Mouse (Mus musculus) forebrain, embryonic 16.5 days (tissue): Measurements from ENCODE around the gene Diras2. TPM values are rescaled to one million over a fixed set of nuclear protein-coding genes. Genes with fewer than 3 reads are reported as not detected.

Experiments used
- ATAC-seq: fragments of 200-750 bp; cut with Nextera tagmentation; 2 replicates; pipeline ENCODE4 v1.8.0; 2017; ENCODE audit warnings: mild to moderate bottlenecking, moderate library complexity
- H3K27ac ChIP-seq: fragments of 300-500 bp; sonication (generic); 2 replicates; pipeline ENCODE4 v1.5.1; 2014; ENCODE audit warnings: low read length, control low read depth
- H3K27me3 ChIP-seq: fragments of 300-500 bp; sonication (generic); replicated peaks from 2 replicates; pipeline ENCODE4 v1.6.1; 2014; ENCODE audit warnings: low read length; ENCODE audit not compliant: control insufficient read depth, insufficient read depth
- H3K36me3 ChIP-seq: fragments of 300-500 bp; sonication (generic); 2 replicates; pipeline ENCODE4 v1.6.1; 2014; ENCODE audit not compliant: control insufficient read depth, insufficient read depth
- H3K4me1 ChIP-seq: fragments of 300-500 bp; sonication (generic); replicated peaks from 2 replicates; pipeline ENCODE4 v1.6.1; 2014; ENCODE audit warnings: low read length; ENCODE audit not compliant: control insufficient read depth, insufficient read depth
- H3K4me2 ChIP-seq: fragments of 300-500 bp; sonication (generic); 2 replicates; pipeline ENCODE4 v1.6.1; 2014; ENCODE audit warnings: mild to moderate bottlenecking, low read length, control low read depth
- H3K4me3 ChIP-seq: fragments of 300-500 bp; sonication (generic); replicated peaks from 2 replicates; pipeline ENCODE4 v1.5.1; 2014; ENCODE audit warnings: mild to moderate bottlenecking, low read length, control low read depth
- H3K9ac ChIP-seq: fragments of 300-500 bp; sonication (generic); replicated peaks from 2 replicates; pipeline ENCODE4 v1.6.1; 2014; ENCODE audit warnings: low read depth, low read length, control low read depth
- H3K9me3 ChIP-seq: fragments of 300-500 bp; sonication (generic); 2 replicates; pipeline ENCODE4 v1.6.1; 2016; ENCODE audit warnings: low read length; ENCODE audit not compliant: control insufficient read depth
- WGBS: fragments of 180-500 bp; shearing (Covaris S2); extraction: QIAGEN DNeasy Blood & Tissue Kit; methylation state at CpG from one replicate; pipeline ENCODE4 v1.1.7; 2014; 5-methylcytosine and 5-hydroxymethylcytosine counted together
- polyA plus RNA-seq: library from polyadenylated mRNA; unstranded; fragments of >200 nt; fragmentation: Nextera tagmentation; extraction: Ambion mirVana; gene quantifications from 2 replicates; pipeline ENCODE4 v1.2.1, GENCODE M21; 2015

Diras2 gene
- polyA plus RNA-seq, 1 experiment from 2014 or later: 4.3 TPM

DNA sequence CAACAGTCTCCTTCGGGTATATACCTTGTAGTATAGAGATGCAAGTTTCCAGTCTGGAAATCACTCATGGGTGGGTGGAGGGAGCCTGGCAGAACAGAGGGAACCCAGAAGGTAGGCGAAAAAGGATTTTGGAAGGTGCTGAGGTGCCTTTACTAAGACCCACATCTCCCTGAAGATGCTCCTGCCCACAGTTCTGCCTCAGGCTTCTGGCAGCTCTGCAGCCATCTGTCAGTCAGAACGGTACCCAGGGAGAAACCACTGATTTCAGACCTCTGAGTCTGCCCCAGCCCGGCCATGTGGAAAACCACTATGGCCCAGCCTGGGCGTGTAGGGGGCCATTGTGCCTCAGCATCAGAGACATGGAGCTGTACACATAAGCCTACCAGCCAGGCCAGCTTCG is 8.4 kb upstream of the Diras2 start:
- Histone ChIP-seq H3K9me3 (no peaks in the 10 kb centered on the region), H3K27me3 (no peaks in the 10 kb centered on the region), H3K4me3 (no peak overlapping the region), H3K27ac (no peak overlapping the region), H3K9ac (no peak overlapping the region), H3K4me1 (no peaks in the 10 kb centered on the region), H3K4me2 (no peak overlapping the region), H3K36me3 (no peaks in the 10 kb centered on the region)
- 82% methylated on average over 6 of the region's 6 CpGs for WGBS
- ATAC-seq: no peak

DNA sequence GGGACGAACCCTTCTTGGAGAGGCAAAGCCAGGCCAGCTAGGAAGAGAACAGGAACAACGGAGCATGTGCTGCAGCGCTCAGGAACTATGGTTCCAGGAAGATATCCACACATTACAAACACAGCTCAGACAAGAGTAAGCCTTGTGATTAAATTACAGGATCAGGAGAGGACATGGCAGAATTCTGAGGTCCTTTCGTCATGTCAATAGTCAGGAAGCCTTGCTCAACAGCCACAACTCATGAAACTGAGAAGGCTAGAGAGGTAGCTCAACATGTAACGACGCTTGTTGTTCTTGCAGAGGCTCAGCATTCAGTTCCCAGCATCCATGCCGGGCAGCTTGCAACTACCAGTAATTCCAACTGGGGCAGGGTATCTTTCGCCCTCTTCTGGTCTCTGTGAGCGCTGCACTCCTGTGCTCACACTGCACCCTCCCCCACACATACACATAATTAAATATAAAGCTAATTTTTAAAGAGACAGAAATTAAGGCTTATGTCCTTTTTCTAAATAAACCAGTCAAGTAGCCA is 7.6 kb upstream of the Diras2 start:
- H3K4me1 ChIP-seq: no peaks in the 10 kb centered on the region
- H3K27me3 ChIP-seq: no peaks in the 10 kb centered on the region
- H3K4me3 ChIP-seq: no peak overlapping the region
- H3K36me3 ChIP-seq: no peaks in the 10 kb centered on the region
- H3K9ac ChIP-seq: no peak overlapping the region
- H3K27ac ChIP-seq: no peak overlapping the region
- no peaks in the 10 kb centered on the region for H3K9me3 ChIP-seq
- no peak for ATAC-seq
- no peak overlapping the region for H3K4me2 ChIP-seq
- 96% methylated on average over 9 of the region's 9 CpGs for WGBS

DNA sequence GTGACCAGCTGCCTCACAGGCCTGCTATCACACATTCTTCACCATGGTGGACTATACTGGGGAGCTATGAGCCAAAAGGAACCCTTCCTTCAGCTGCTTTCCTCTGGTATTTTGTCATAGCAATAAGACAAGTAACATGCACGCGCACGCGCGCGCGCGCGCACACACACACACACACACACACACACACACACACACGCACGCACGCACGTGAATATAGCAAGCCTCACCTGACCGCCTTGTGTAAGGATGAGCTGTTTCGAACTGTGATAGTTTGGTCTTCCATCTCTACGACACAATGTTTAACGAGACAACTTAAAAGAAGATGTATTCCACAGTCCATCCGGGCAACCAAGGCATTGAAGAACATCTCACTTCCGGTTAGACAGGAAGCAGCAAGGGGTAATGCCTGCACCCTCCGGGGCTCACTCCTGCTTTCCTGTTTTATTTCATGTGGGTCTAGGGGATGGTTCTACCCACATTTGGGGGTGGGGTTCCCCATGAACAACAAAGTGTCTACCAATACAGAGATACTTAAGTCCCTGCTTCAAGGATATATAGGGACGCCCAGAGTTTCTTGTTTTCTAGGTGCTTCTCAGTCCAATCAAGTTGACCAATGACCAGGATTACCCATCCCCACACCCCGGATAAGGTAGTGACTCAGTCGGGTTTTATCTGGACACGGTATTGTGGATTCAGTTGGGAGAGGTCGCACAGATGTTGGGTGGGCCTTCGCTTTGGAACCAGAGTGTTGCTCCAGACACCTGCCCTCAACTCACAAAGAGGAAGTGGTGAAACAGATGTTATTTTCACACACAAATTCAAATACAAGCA is 6.9 kb upstream of the Diras2 start:
- no peak for ATAC-seq
- no peak overlapping the region for H3K27ac ChIP-seq
- no peak overlapping the region for H3K4me2 ChIP-seq
- 95% methylated on average over 26 of the region's 26 CpGs for WGBS
- no peak overlapping the region for H3K4me3 ChIP-seq
- H3K4me1 ChIP-seq: no peaks in the 10 kb centered on the region
- no peaks in the 10 kb centered on the region for H3K27me3 ChIP-seq
- no peaks in the 10 kb centered on the region for H3K9me3 ChIP-seq
- H3K9ac ChIP-seq: no peak overlapping the region
- no peaks in the 10 kb centered on the region for H3K36me3 ChIP-seq

DNA sequence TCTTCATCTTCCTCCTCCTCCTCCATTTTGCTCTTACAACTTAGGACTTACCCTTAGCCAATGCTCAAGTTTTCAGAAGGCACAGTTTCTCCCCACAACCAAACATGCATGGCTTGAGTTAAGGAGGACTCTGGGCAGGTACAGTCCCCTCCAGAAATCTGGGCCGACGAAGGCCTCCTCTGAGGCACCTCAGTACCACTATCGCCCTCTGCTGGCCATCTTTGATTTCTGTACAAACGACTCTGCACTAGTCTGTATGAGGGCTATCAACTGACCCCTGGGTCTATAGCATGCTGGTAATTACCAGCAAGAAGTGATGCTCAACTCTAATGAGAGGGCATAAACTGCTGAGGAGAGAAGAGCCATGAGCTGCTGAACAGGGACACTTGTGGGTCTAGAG is 4.5 kb upstream of the Diras2 start:
- Histone ChIP-seq H3K4me2 (no peak overlapping the region), H3K9ac (no peak overlapping the region), H3K9me3 (no peaks in the 10 kb centered on the region), H3K27me3 (no peaks in the 10 kb centered on the region), H3K4me3 (no peak overlapping the region), H3K36me3 (no peaks in the 10 kb centered on the region), H3K27ac (no peak overlapping the region), H3K4me1 (no peaks in the 10 kb centered on the region)
- 3% methylated on average over 4 of the region's 4 CpGs for WGBS
- 0 out of 2 replicates have a peak, but pooled peaks have one; percentile 13 for ATAC-seq

DNA sequence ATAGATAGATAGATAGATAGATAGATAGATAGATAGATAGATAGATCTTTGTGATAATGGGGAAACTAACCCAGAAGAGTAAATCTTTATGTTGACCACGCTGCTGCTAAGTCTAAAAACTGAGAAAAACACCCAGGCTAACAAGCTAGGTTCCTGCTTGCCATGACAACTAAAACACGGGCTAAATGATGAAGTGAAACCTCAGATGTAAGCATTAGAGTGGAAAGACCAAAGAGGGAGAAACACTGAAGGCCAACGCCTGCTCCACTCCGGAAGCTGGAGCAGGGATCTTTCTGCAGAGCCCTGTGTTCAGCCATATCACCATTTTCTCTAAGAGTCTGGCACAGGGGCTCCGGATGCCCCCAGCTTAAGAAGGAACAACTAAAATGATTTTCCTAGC is 2.6 kb upstream of the Diras2 start:
- H3K4me2 ChIP-seq: no peak overlapping the region
- H3K36me3 ChIP-seq: no peaks in the 10 kb centered on the region
- H3K4me3 ChIP-seq: no peak overlapping the region
- no peak for ATAC-seq
- H3K27ac ChIP-seq: no peak overlapping the region
- no peak overlapping the region for H3K9ac ChIP-seq
- no peaks in the 10 kb centered on the region for H3K9me3 ChIP-seq
- WGBS: 81% methylated on average over 5 of the region's 5 CpGs
- 0 out of 2 replicates have a peak, but pooled peaks cover 4% of the 10 kb centered on the region for H3K4me1 ChIP-seq
- H3K27me3 ChIP-seq: no peaks in the 10 kb centered on the region

DNA sequence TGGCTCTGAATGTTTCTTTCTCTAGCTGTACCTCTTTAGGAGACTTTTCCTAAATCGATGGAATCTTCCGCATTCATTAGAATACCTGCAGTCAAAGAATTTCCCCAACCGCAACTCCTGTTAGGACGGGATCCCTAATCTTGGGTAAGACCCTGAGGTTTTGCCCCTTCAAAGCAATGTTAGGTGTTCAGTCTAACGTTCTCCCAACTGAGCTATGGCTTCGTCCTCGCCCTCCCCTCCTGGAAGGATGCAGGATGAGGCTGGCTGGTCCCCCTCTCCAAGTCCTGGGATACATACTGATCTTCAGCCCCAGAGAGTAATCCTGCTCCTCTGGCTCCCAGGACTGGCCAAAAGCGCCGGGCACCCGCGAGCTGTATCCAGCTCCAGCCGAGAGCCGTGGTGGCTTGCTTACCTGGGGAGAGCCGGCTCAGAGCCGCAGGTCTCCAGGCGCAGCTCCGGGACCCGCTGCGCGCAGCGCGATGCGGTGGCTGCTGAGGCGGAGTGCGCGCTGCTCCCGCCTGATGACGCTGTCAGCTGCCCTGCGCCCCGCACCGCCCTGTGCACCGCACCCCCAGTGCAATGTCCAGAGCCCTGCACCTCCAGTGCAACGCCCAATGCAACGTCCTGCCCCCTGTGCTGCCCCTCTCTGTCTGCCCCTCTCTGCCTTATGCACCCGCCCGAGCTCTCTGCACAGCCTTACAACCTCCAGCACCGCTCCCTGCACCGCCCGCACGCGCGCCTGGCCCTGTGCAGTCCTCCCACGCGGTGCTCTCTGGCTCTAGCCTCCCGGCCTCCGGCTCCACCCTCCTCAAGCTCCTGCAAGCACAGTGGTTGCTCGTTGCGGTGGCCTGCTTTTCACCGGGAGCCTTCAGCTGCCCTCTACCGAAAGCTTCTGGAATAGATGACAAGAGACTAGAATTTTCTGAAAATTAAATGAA is 802 bp downstream of the Diras2 start:
- Histone ChIP-seq H3K36me3 (no peaks in the 10 kb centered on the region), H3K27me3 (no peaks in the 10 kb centered on the region), H3K27ac (peak overlapping the region; percentile 65), H3K4me1 (0 out of 2 replicates have a peak, but pooled peaks cover 4% of the 10 kb centered on the region), H3K4me3 (peak overlapping the region; percentile 65), H3K9ac (peak overlapping the region; percentile 76), H3K4me2 (peak overlapping the region; percentile 86), H3K9me3 (no peaks in the 10 kb centered on the region)
- WGBS: 2% methylated on average over 50 of the region's 50 CpGs
- ATAC-seq: peak; percentile 97

DNA sequence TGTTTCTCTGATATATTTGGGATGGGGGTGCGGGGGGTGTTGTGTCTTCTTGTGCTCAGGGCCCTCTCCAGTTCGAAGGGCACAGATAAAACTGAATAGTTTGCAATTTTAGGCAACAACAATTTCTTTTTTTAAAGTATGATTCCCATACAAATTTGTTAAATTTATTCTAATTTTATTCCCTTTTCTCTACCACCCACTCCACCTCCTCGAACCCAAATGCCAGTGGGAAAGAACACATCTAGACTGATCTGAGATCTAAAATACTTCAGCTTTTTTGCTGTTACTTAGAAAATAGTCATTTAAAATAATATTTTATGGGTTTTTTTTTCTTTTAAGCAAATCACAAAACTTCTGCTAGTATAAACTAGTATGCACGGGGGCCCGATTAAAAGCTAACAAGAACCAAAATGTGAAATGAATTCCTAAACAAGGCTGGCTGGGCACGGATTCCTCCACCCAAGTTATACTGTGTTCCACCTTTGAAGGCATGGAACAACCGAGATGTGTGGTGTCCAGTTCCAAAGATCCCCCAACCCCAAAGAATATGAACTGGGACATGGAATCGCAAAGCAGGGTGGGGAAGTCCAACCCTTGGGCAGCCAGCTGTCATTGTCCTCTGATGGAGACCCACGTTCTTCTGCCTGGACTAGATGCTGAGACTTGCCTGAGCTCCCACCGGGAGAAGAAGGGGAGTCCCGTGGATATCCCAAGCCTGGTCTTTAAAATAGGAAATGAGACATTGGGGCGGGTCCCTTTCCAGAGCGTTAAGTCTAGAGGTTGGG is 1.7 kb downstream of the Diras2 start:
- H3K4me1 ChIP-seq: 0 out of 2 replicates have a peak, but pooled peaks cover 4% of the 10 kb centered on the region
- no peak for ATAC-seq
- no peaks in the 10 kb centered on the region for H3K9me3 ChIP-seq
- no peaks in the 10 kb centered on the region for H3K36me3 ChIP-seq
- 60% methylated on average over 13 of the region's 13 CpGs for WGBS
- no peak overlapping the region for H3K27ac ChIP-seq
- H3K9ac ChIP-seq: peak overlapping the region; percentile 76; the same call in 1 of the 2 replicates
- peak overlapping the region; percentile 86 for H3K4me2 ChIP-seq
- H3K27me3 ChIP-seq: no peaks in the 10 kb centered on the region
- H3K4me3 ChIP-seq: peak overlapping the region; percentile 65

DNA sequence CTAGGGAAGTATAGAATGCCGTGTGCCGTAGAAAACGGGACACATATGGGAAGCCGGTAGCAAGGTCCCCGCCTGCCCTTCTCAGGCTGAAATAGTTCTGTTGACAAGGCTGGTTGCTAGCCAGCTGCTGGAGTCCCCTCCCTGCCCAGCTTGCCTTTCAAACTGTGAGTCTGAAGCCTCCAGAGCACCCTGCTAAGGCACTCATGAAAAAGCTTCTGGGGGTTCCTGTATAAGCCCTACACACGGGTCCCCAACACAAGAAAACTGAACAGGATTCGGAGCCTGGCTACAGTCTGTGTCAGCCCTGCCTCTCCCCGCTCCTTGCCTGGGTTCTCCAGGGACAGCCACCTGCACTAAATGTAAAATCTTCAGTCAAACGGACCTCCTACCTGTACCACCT is 2.3 kb downstream of the Diras2 start:
- no peak overlapping the region for H3K27ac ChIP-seq
- no peaks in the 10 kb centered on the region for H3K36me3 ChIP-seq
- no peaks in the 10 kb centered on the region for H3K27me3 ChIP-seq
- no peaks in the 10 kb centered on the region for H3K9me3 ChIP-seq
- 68% methylated on average over 9 of the region's 9 CpGs for WGBS
- ATAC-seq: no peak
- H3K4me3 ChIP-seq: peak overlapping the region; percentile 20
- no peak overlapping the region for H3K9ac ChIP-seq
- H3K4me1 ChIP-seq: 0 out of 2 replicates have a peak, but pooled peaks cover 4% of the 10 kb centered on the region
- H3K4me2 ChIP-seq: peak overlapping the region; percentile 41
